Mouse (Mus musculus): ENCODE results near the gene Stx6. TPM values are rescaled to one million over a fixed set of nuclear protein-coding genes. Genes with fewer than 3 reads are reported as not detected.
A peak's percentile ranks its signal among the peaks of the same experiment; 100 is the strongest.

Stx6 gene
- polyA plus RNA-seq, 1 experiment from 2014 or later: 124 TPM

DNA sequence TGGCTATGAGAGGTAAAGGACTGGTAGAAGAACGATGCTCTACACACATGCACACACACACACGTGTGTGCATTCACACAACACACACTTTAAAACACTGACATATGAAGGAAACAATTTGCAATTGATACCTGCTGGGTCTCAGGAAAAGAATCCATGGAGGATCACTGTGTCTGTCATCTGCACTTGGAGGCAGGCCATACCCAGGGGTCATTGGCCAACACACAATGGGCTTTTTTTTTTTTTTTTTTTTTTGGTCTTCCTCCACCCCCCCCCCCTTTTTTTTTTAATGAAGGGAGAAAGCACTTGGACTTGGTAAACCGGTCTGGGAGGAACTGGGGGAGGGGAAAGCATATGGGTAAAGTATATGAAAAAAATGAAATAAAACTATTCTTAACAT is 49.3 kb downstream of the Stx6 start:
- Histone ChIP-seq H3K4me3 (replicated peaks; ENCODE audit: low read depth, low read length) (no peak overlapping the region), H3K36me3 (ENCODE audit: control insufficient read depth, insufficient read depth, low read length) (peaks cover 19% of the 10 kb centered on the region), H3K4me2 (ENCODE audit: low read length) (no peak overlapping the region), H3K27me3 (ENCODE audit: control insufficient read depth, insufficient read depth, low read length) (no peaks in the 10 kb centered on the region), H3K4me1 (ENCODE audit: control insufficient read depth, insufficient read depth, low read length) (peaks cover 46% of the 10 kb centered on the region), H3K27ac (replicated peaks; ENCODE audit: low read depth, low read length) (no peak overlapping the region), H3K9me3 (ENCODE audit: control insufficient read depth, low read length) (no peaks in the 10 kb centered on the region), H3K9ac (replicated peaks; ENCODE audit: low read length) (no peak overlapping the region)
- ATAC-seq (ENCODE audit: low FRiP score, low TSS enrichment) (no peak), DNase-seq (no peak)
- WGBS: 81% methylated on average over 3 of the region's 3 CpGs

DNA sequence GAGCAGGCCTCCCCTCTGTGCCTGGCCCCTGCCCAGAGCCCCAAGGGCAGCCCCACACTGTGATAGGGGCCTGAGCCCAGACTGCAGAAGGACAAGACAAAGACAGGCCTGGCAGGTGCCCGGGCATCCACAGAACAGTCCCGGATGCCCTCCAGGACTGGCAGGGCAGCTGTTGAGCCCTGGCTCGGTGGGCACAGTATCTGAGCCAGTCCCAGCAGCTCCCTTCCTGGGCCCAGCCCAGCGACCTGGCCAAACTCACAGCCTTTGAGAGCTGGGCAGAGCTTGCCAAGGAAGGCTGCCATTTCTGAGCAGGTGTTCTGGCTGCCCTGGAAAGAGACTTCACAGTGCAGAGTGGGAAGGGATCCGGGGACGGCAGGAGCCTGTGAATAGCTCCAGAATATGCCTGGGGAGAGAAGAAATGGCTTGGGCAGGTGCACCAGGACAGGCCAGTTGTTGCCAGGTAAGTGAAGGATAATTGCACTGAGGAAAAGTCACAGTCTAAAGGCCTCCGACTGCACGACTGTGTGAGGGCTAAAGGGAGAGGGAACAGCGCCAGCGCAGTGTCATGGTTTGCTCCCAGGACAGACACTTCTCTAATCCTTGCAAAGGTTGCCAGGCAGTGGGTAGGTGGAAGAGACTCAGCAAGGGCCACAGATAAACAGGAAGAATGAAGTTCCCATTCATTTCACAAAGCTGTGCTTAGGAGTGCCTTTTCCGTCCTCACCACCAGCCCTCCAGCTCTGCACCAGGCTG is 51.7 kb downstream of the Stx6 start:
- Histone ChIP-seq H3K36me3 (ENCODE audit: control insufficient read depth, insufficient read depth, low read length) (peaks cover 17% of the 10 kb centered on the region), H3K4me2 (ENCODE audit: low read length) (no peak overlapping the region), H3K9ac (replicated peaks; ENCODE audit: low read length) (no peak overlapping the region), H3K4me1 (ENCODE audit: control insufficient read depth, insufficient read depth, low read length) (peaks cover 41% of the 10 kb centered on the region), H3K27me3 (ENCODE audit: control insufficient read depth, insufficient read depth, low read length) (no peaks in the 10 kb centered on the region), H3K4me3 (replicated peaks; ENCODE audit: low read depth, low read length) (no peak overlapping the region), H3K9me3 (ENCODE audit: control insufficient read depth, low read length) (no peaks in the 10 kb centered on the region), H3K27ac (replicated peaks; ENCODE audit: low read depth, low read length) (peak overlapping the region; percentile 45)
- ATAC-seq (ENCODE audit: low FRiP score, low TSS enrichment) (no peak), DNase-seq (peak; percentile 40)
- WGBS: 67% methylated on average over 11 of the region's 11 CpGs

DNA sequence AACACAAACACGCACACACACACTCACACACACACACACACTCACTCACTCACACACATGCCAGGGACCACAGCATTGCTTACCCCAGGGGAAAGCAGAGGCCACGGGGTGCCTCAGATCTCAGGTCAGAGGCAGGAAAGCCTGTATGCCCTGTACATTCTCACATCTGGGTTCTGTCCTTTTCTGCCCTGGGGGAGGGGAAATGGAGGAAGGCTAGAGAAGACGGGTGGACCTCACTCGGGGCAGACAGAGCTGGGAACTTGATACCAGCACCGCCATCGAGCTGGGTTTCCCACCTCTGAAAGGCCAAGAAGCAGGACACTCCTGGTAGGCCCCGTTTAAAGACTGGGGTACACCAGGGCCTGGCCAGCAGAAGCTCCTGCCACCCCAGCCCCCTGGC is 52.5 kb downstream of the Stx6 start:
- H3K9ac ChIP-seq (replicated peaks; ENCODE audit: low read length): no peak overlapping the region
- no peak overlapping the region for H3K4me3 ChIP-seq (replicated peaks; ENCODE audit: low read depth, low read length)
- DNase-seq (no peak), ATAC-seq (ENCODE audit: low FRiP score, low TSS enrichment) (no peak)
- H3K27me3 ChIP-seq (ENCODE audit: control insufficient read depth, insufficient read depth, low read length): no peaks in the 10 kb centered on the region
- H3K4me2 ChIP-seq (ENCODE audit: low read length): no peak overlapping the region
- WGBS: 60% methylated on average over 7 of the region's 7 CpGs
- H3K27ac ChIP-seq (replicated peaks; ENCODE audit: low read depth, low read length): no peak overlapping the region
- peaks cover 16% of the 10 kb centered on the region for H3K36me3 ChIP-seq (ENCODE audit: control insufficient read depth, insufficient read depth, low read length)
- no peaks in the 10 kb centered on the region for H3K9me3 ChIP-seq (ENCODE audit: control insufficient read depth, low read length)
- peaks cover 35% of the 10 kb centered on the region for H3K4me1 ChIP-seq (ENCODE audit: control insufficient read depth, insufficient read depth, low read length)

DNA sequence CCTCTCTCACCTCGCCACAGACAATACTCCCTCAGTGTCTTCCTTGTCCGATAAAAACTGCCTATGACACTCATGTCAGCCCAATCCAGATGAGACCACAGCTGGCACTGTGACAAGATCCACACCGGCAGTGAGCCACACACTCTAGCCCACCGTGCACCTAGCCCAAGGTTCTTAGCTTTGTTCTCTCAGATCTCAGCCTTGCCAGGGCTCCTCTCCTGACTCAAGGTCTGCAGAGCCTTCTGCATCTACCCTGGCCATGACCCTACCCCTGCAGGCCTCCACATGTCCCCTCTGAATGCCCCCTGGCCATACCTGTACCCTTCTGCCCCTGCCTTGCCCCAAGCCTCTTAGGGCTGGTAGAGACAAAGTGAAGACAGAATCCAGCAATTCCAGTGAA is 53.6 kb downstream of the Stx6 start:
- 41% methylated on average over 4 of the region's 4 CpGs for WGBS
- no peaks in the 10 kb centered on the region for H3K27me3 ChIP-seq (ENCODE audit: control insufficient read depth, insufficient read depth, low read length)
- H3K27ac ChIP-seq (replicated peaks; ENCODE audit: low read depth, low read length): peak overlapping the region; percentile 71
- peak; percentile 49 for DNase-seq
- H3K9me3 ChIP-seq (ENCODE audit: control insufficient read depth, low read length): no peaks in the 10 kb centered on the region
- H3K4me3 ChIP-seq (replicated peaks; ENCODE audit: low read depth, low read length): no peak overlapping the region
- peak overlapping the region; percentile 36; the same call in 1 of the 2 replicates for H3K9ac ChIP-seq (replicated peaks; ENCODE audit: low read length)
- peaks cover 8% of the 10 kb centered on the region for H3K36me3 ChIP-seq (ENCODE audit: control insufficient read depth, insufficient read depth, low read length)
- peak; percentile 25; the same call in 1 of the 2 replicates for ATAC-seq (ENCODE audit: low FRiP score, low TSS enrichment)
- H3K4me1 ChIP-seq (ENCODE audit: control insufficient read depth, insufficient read depth, low read length): peaks cover 41% of the 10 kb centered on the region
- no peak overlapping the region for H3K4me2 ChIP-seq (ENCODE audit: low read length)

DNA sequence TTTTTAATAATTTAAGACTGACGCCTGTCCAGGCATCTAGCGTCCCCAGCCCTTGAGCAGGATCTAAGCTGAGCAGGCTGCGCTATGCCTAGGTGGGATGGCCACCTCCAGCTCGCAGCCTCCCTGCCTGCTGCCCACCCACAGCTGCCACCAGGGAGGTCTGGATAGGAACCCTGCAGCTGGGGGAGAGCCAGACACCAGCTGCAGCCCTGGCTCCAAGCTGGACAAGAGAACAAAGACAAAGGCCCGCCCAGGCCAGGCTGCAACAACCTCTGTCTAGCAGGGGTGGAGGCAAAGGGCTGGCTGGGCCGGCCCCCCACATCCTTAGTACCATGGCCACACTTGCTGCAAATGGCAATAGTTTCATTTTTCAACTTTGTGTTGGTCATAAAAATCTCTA is 54.0 kb downstream of the Stx6 start:
- Histone ChIP-seq H3K4me1 (ENCODE audit: control insufficient read depth, insufficient read depth, low read length) (peaks cover 43% of the 10 kb centered on the region), H3K4me2 (ENCODE audit: low read length) (no peak overlapping the region)

DNA sequence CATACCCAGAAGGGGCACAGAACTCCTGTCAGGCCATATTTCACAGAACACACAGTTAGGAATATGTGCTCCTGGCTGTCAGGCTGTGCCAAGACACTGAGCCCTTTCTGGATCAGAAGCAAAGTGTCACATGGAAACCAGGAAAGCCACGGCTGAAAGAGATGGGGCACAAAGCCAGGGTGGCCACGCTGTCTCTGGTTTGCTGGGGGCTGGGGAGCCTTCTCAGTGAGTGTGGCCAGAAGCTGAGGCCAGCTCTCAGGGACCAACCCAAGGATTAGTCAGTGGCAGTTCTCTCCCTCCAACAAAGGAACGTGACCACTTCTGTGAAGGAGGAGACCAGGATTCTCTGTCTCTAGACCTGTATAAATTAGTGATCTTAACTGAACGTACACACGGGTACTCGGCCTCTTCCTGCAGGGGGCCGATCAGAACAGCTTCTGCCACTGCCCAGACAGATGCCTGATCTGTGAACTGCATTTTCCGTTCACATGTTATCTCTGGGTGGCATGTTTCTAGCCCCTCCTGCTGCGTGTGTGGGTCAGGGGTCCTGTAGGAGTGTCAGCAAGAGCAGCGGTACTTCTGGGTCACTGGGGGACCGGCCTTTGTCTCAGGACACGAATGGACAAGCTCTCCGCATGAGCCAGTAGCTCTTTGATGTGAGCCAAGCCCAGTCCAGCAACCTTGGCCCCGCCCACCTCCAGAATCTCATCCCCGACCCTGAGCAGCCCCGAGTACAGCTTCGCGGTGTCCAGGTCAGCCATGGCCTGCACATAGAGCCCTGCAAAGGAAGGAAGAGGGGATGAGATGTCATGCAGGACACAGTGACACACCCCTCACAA is 54.6 kb downstream of the Stx6 start:
- DNase-seq (peak; percentile 58), ATAC-seq (ENCODE audit: low FRiP score, low TSS enrichment) (peak; percentile 9)
- 3% methylated on average over 18 of the region's 18 CpGs for WGBS
- Histone ChIP-seq H3K9me3 (ENCODE audit: control insufficient read depth, low read length) (no peaks in the 10 kb centered on the region), H3K27ac (replicated peaks; ENCODE audit: low read depth, low read length) (peak overlapping the region; percentile 71), H3K36me3 (ENCODE audit: control insufficient read depth, insufficient read depth, low read length) (no peaks in the 10 kb centered on the region), H3K4me3 (replicated peaks; ENCODE audit: low read depth, low read length) (no peak overlapping the region), H3K27me3 (ENCODE audit: control insufficient read depth, insufficient read depth, low read length) (no peaks in the 10 kb centered on the region), H3K4me2 (ENCODE audit: low read length) (peak overlapping the region; percentile 28), H3K9ac (replicated peaks; ENCODE audit: low read length) (peak overlapping the region; percentile 40), H3K4me1 (ENCODE audit: control insufficient read depth, insufficient read depth, low read length) (peaks cover 43% of the 10 kb centered on the region)

More for the DNA sequence above, 54.0 kb downstream of the Stx6 start:
- H3K9me3 ChIP-seq (ENCODE audit: control insufficient read depth, low read length): no peaks in the 10 kb centered on the region
- peak overlapping the region; percentile 71 for H3K27ac ChIP-seq (replicated peaks; ENCODE audit: low read depth, low read length)
- H3K27me3 ChIP-seq (ENCODE audit: control insufficient read depth, insufficient read depth, low read length): no peaks in the 10 kb centered on the region
- DNase-seq (peak; percentile 67), ATAC-seq (ENCODE audit: low FRiP score, low TSS enrichment) (peak; percentile 53)
- no peak overlapping the region for H3K4me3 ChIP-seq (replicated peaks; ENCODE audit: low read depth, low read length)
- peak overlapping the region; percentile 36; the same call in 1 of the 2 replicates for H3K9ac ChIP-seq (replicated peaks; ENCODE audit: low read length)
- WGBS: 2% methylated on average over 6 of the region's 6 CpGs
- H3K36me3 ChIP-seq (ENCODE audit: control insufficient read depth, insufficient read depth, low read length): peaks cover 3% of the 10 kb centered on the region

DNA sequence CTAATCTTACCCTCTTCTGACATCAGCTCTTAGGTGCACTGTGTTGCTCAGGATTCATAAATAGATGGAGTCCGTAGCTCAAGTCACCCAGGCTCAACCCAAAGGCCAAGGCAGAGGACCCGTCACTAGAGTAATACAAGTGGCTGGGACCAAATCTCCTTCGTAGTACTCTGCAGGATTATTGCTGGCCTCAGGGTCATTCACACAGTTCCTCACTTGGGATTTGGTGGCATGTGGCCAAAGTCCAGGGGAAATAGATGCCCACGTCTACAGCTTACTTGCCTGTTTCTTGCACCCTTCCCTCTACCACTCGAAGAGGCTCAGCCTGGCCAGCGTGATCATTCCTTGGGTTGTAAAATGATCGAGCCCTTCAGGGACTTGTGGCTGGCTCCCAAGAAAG is 55.4 kb downstream of the Stx6 start:
- peaks cover 43% of the 10 kb centered on the region for H3K4me1 ChIP-seq (ENCODE audit: control insufficient read depth, insufficient read depth, low read length)
- H3K27ac ChIP-seq (replicated peaks; ENCODE audit: low read depth, low read length): no peak overlapping the region
- H3K4me2 ChIP-seq (ENCODE audit: low read length): 0 out of 2 replicates have a peak overlapping the region, but pooled peaks have one; percentile 28
- no peak overlapping the region for H3K4me3 ChIP-seq (replicated peaks; ENCODE audit: low read depth, low read length)
- WGBS: 74% methylated on average over 7 of the region's 7 CpGs
- no peak overlapping the region for H3K9ac ChIP-seq (replicated peaks; ENCODE audit: low read length)
- no peak for ATAC-seq (ENCODE audit: low FRiP score, low TSS enrichment)
- no peaks in the 10 kb centered on the region for H3K9me3 ChIP-seq (ENCODE audit: control insufficient read depth, low read length)
- H3K27me3 ChIP-seq (ENCODE audit: control insufficient read depth, insufficient read depth, low read length): no peaks in the 10 kb centered on the region
- no peak for DNase-seq
- H3K36me3 ChIP-seq (ENCODE audit: control insufficient read depth, insufficient read depth, low read length): no peaks in the 10 kb centered on the region

DNA sequence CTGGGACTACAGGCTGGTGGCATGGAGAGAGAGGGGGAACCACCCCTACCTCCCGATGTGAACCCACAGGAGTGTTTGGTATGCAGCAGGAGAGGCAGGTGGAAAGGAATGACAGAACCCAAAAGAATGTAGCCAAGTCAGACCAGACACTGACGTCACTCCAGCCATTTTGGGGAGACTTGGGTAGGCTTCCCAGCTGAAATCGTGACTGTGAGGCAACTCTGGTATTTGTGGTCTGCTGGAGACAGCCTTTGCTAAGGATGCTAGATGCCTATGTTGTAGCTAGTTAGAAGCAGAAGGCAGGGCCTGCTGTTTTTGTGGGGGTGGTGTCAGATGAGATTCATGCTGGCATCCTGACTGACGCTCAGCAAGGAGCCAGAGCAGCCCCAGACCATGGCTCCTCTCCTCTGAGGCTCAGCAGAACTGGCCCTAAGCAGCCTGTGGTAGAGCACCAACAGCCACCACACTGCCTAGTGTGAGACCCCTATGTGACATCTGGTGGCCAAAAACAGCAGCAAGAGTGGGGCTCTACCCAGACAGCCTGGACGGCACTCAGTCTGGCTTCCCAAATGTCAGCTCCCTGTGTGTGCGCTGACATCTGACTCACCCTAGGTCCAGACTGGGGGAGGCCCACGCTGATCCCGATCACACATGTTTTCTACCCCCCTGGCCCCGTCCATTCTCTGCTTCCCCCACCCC is 56.7 kb downstream of the Stx6 start:
- DNase-seq (no peak), ATAC-seq (ENCODE audit: low FRiP score, low TSS enrichment) (no peak)
- Histone ChIP-seq H3K4me2 (ENCODE audit: low read length) (no peak overlapping the region), H3K27me3 (ENCODE audit: control insufficient read depth, insufficient read depth, low read length) (no peaks in the 10 kb centered on the region), H3K4me3 (replicated peaks; ENCODE audit: low read depth, low read length) (no peak overlapping the region), H3K9ac (replicated peaks; ENCODE audit: low read length) (no peak overlapping the region), H3K4me1 (ENCODE audit: control insufficient read depth, insufficient read depth, low read length) (peaks cover 43% of the 10 kb centered on the region), H3K27ac (replicated peaks; ENCODE audit: low read depth, low read length) (no peak overlapping the region), H3K36me3 (ENCODE audit: control insufficient read depth, insufficient read depth, low read length) (no peaks in the 10 kb centered on the region), H3K9me3 (ENCODE audit: control insufficient read depth, low read length) (no peaks in the 10 kb centered on the region)
- 61% methylated on average over 9 of the region's 9 CpGs for WGBS

Data from midbrain, embryonic 14.5 days (tissue).